Mouse (Mus musculus) hindbrain, embryonic 16.5 days (tissue): ENCODE results near the gene Nol11. TPM values are rescaled to one million over a fixed set of nuclear protein-coding genes. Genes with fewer than 3 reads are reported as not detected.

Source experiments
- ATAC-seq: fragments of 200-750 bp; cut with Nextera tagmentation; 2 replicates; pipeline ENCODE4 v1.8.0; 2017; ENCODE audit warnings: moderate TSS enrichment, moderate library complexity
- H3K27ac ChIP-seq: fragments of 300-500 bp; sonication (generic); 2 replicates; pipeline ENCODE4 v1.5.1; 2014; ENCODE audit warnings: low read depth, mild to moderate bottlenecking, control low read depth, low read length, moderate library complexity
- H3K27me3 ChIP-seq: fragments of 300-500 bp; sonication (generic); replicated peaks from 2 replicates; pipeline ENCODE4 v1.6.1; 2014; ENCODE audit warnings: low read length; ENCODE audit not compliant: control insufficient read depth, insufficient read depth
- H3K36me3 ChIP-seq: fragments of 300-500 bp; sonication (generic); 2 replicates; pipeline ENCODE4 v1.6.1; 2014; ENCODE audit warnings: mild to moderate bottlenecking, low read length, moderate library complexity, mixed read lengths; ENCODE audit not compliant: control insufficient read depth, insufficient read depth
- H3K4me1 ChIP-seq: fragments of 300-500 bp; sonication (generic); 2 replicates; pipeline ENCODE4 v1.6.1; 2014; ENCODE audit warnings: low read depth, low read length; ENCODE audit not compliant: control insufficient read depth, insufficient read depth
- H3K4me2 ChIP-seq: fragments of 300-500 bp; sonication (generic); 2 replicates; pipeline ENCODE4 v1.6.1; 2014; ENCODE audit warnings: mild to moderate bottlenecking, low read length, control low read depth, moderate library complexity
- H3K4me3 ChIP-seq: fragments of 300-500 bp; sonication (generic); 2 replicates; pipeline ENCODE4 v1.5.1; 2014; ENCODE audit warnings: mild to moderate bottlenecking, low read length, control low read depth, moderate library complexity
- H3K9ac ChIP-seq: fragments of 300-500 bp; sonication (generic); 2 replicates; pipeline ENCODE4 v1.6.1; 2014; ENCODE audit warnings: low read depth, mild to moderate bottlenecking, control low read depth, low read length, moderate library complexity
- H3K9me3 ChIP-seq: fragments of 300-500 bp; sonication (generic); 2 replicates; pipeline ENCODE4 v1.6.1; 2014; ENCODE audit warnings: mild to moderate bottlenecking, low read length, moderate library complexity; ENCODE audit not compliant: control insufficient read depth
- WGBS: fragments of 180-500 bp; shearing (Covaris S2); extraction: QIAGEN DNeasy Blood & Tissue Kit; methylation state at CpG from one replicate; pipeline ENCODE4 v1.1.7; 2014; 5-methylcytosine and 5-hydroxymethylcytosine counted together
- polyA plus RNA-seq: library from polyadenylated mRNA; unstranded; fragments of >200 nt; fragmentation: Nextera tagmentation; extraction: Ambion mirVana; gene quantifications from 2 replicates; pipeline ENCODE4 v1.2.1, GENCODE M21; 2015

Gene Nol11
- polyA plus RNA-seq, 1 experiment from 2014 or later: 41.9 TPM

DNA sequence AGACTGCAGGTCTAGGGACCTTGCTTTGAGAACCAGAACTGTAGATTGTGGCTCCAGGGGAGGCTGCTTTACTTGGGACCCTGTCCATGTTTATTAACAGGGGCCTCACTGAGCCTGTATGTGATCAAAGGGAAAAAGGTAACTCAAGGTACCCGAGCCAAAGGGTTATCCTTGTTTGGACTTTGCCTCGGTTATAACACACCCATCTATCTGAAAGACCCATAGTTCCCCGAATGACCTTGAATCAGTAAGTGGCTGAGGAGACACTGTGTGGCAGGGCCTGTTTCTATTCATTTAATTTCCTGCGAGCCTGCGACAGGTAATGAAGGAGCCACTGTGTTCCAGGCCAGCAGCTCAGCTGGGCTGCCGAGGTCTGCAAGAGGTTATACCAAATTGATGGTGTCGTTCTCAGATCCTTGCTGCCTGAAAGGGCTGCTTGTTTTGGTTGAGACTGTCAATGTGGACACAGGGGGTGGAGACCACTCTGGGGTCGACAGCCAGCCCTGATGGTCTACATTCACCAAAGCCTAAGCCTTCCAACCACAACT, 34.6 kb upstream of the Nol11 start:
- Histone ChIP-seq H3K9me3 (no peaks in the 10 kb centered on the region), H3K4me2 (no peak overlapping the region), H3K4me1 (no peaks in the 10 kb centered on the region; the same call in 1 of the 2 replicates), H3K27ac (0 out of 2 replicates have a peak overlapping the region, but pooled peaks have one; percentile 23), H3K36me3 (no peaks in the 10 kb centered on the region; the same call in 1 of the 2 replicates), H3K27me3 (no peaks in the 10 kb centered on the region), H3K9ac (no peak overlapping the region), H3K4me3 (no peak overlapping the region)
- no peak for ATAC-seq
- 78% methylated on average over 8 of the region's 8 CpGs for WGBS

- Histone ChIP-seq H3K4me1 (no peaks in the 10 kb centered on the region; the same call in 1 of the 2 replicates), H3K4me2 (no peak overlapping the region), H3K9me3 (no peaks in the 10 kb centered on the region), H3K27ac (no peak overlapping the region), H3K36me3 (no peaks in the 10 kb centered on the region; the same call in 1 of the 2 replicates), H3K9ac (no peak overlapping the region), H3K27me3 (no peaks in the 10 kb centered on the region), H3K4me3 (no peak overlapping the region)
- WGBS: 70% methylated on average over 1 of the region's 1 CpGs
- no peak for ATAC-seq
Measured at GRCm38 (mm10) chr11:107223169-107223561, 34.0 kb upstream of the Nol11 start.

DNA sequence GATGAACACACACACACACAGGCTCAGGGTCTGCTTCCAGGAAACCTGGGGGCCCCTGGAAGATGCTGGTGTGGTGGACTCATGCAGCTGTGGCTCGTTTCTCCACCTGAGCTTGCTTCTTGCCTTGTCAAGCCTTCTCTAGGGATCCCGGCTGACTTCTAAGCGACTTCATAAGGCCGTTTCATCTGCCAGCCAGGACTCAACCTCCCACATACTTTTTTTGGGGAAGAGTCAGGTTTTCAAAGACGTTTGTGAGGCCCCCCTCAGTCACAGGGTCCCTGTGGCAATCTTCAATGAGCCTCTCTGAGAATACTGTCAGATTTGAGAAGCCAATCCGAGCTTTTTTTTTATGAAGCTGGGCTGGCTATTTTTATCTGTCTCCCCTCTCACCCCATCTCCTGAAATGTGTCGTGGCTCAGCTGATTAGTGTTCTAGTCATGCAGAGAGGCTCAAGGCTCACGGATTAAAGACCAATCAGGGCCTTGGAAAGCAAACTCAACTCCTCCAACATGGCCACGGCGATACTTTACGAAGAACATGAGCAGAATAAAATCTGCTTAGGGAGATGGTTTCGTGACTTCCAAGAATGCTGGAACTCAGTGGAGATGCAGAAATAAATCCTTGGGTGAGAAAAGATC, 33.5 kb upstream of the Nol11 start:
- H3K4me3 ChIP-seq: no peak overlapping the region
- H3K27ac ChIP-seq: peak overlapping the region; percentile 29; the same call in 1 of the 2 replicates
- no peak for ATAC-seq
- WGBS: 60% methylated on average over 12 of the region's 12 CpGs
- H3K9ac ChIP-seq: no peak overlapping the region
- H3K4me2 ChIP-seq: no peak overlapping the region
- H3K36me3 ChIP-seq: no peaks in the 10 kb centered on the region
- H3K9me3 ChIP-seq: no peaks in the 10 kb centered on the region
- no peaks in the 10 kb centered on the region for H3K27me3 ChIP-seq
- H3K4me1 ChIP-seq: no peaks in the 10 kb centered on the region; the same call in 1 of the 2 replicates

GRCm38 (mm10) chr11:107215111-107215510, 25.9 kb upstream of the Nol11 start:
- no peak overlapping the region for H3K9ac ChIP-seq
- no peak overlapping the region for H3K4me2 ChIP-seq
- ATAC-seq: no peak
- no peak overlapping the region for H3K4me3 ChIP-seq
- H3K27ac ChIP-seq: no peak overlapping the region
- no peaks in the 10 kb centered on the region for H3K4me1 ChIP-seq
- H3K27me3 ChIP-seq: no peaks in the 10 kb centered on the region
- H3K36me3 ChIP-seq: no peaks in the 10 kb centered on the region
- no peaks in the 10 kb centered on the region for H3K9me3 ChIP-seq
- WGBS: 89% methylated on average over 9 of the region's 9 CpGs

DNA sequence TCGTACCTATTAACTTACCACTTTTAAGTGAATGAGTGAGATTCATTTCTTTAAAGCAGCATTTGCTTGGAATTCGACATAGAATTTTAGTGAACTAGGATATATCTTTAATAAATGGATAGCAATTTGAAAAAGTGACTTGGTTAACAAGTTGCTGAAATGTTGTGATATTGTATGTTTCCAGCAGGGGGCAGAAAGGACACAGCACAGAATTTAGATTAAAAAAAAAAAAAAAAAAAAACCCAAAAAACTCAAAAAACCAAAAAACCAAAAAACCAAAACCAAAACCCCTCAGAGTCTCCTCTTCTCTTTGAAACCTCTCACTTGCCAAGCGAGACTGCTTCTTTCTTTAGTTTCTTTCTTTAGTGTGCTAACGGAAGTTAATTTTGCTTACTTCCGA, 24.6 kb upstream of the Nol11 start:
- Histone ChIP-seq H3K27me3 (no peaks in the 10 kb centered on the region), H3K9ac (no peak overlapping the region), H3K4me3 (no peak overlapping the region), H3K4me1 (no peaks in the 10 kb centered on the region), H3K27ac (no peak overlapping the region), H3K9me3 (no peaks in the 10 kb centered on the region), H3K36me3 (no peaks in the 10 kb centered on the region), H3K4me2 (no peak overlapping the region)
- ATAC-seq: no peak
- 82% methylated on average over 5 of the region's 5 CpGs for WGBS

DNA sequence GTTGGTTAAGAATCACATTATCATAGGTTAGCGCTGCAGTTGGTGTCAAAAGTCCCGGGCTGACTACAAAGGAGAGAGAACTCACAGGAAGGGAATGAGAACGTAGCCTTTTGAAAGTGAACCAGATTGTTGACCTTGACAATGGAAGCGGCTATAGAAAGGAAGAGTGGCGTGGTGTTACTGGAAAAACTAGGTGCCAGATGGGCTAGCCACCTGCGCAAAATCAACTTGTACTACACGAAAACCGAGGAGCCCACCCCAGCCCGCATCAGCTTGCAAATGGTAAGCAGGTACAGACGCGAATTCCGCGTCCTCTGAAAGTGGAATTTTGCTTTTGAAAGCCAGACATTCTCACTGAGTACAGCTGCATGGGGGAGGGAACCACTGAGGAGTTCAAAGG, 20.6 kb upstream of the Nol11 start:
- Histone ChIP-seq H3K27me3 (no peaks in the 10 kb centered on the region), H3K36me3 (no peaks in the 10 kb centered on the region), H3K9ac (no peak overlapping the region), H3K4me1 (no peaks in the 10 kb centered on the region), H3K4me3 (no peak overlapping the region), H3K4me2 (no peak overlapping the region), H3K9me3 (no peaks in the 10 kb centered on the region), H3K27ac (no peak overlapping the region)
- WGBS: 83% methylated on average over 13 of the region's 13 CpGs
- ATAC-seq: no peak

DNA sequence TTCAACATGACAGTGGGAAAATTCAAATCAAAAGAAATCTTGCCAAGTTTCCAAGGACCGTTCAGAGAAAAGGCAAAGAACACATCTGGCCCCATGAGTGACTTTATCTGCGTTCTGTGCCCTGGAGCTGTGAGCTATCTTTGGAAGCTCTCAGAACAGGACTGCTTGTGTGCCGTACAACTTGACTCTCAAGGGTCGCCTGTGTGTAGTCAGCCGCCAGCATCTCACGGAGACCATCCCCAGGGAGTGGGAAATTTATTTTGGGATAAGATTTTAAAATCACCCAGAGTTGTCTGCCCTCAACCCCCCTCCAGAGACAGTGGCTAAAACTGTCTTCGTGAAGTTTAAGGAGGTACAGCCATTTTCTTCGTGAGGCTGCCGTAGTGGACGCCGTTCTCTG, 12.6 kb upstream of the Nol11 start:
- Histone ChIP-seq H3K4me1 (no peaks in the 10 kb centered on the region), H3K36me3 (no peaks in the 10 kb centered on the region), H3K9ac (no peak overlapping the region), H3K27me3 (no peaks in the 10 kb centered on the region), H3K4me2 (no peak overlapping the region), H3K4me3 (no peak overlapping the region), H3K9me3 (no peaks in the 10 kb centered on the region), H3K27ac (no peak overlapping the region)
- WGBS: 89% methylated on average over 11 of the region's 11 CpGs
- ATAC-seq: no peak

DNA sequence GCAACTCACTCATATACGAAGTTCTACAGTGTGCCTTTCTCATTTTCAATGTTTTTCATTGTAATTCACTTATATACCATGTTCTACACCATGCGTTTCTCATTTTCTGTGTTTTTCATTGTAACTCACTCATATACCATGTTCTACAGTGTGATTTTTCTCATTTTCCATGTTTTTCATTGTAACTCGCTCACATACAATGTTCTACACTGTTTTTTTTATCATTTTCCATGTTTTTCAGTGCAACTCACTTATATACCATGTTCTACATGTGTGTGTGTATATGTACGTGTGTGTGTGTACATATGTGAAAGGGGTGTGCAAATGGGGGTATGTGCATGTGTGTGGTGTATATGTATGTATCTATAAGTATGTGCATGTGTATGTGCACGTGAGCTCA, 10.1 kb upstream of the Nol11 start:
- 84% methylated on average over 5 of the region's 5 CpGs for WGBS

GRCm38 (mm10) chr11:107195334-107195733, 6.2 kb upstream of the Nol11 start:
- no peaks in the 10 kb centered on the region for H3K9me3 ChIP-seq
- H3K36me3 ChIP-seq: no peaks in the 10 kb centered on the region
- H3K4me3 ChIP-seq: no peak overlapping the region
- WGBS: 57% methylated on average over 2 of the region's 2 CpGs
- H3K9ac ChIP-seq: no peak overlapping the region
- H3K27ac ChIP-seq: no peak overlapping the region
- H3K4me2 ChIP-seq: no peak overlapping the region
- H3K4me1 ChIP-seq: no peaks in the 10 kb centered on the region
- no peaks in the 10 kb centered on the region for H3K27me3 ChIP-seq
- ATAC-seq: no peak

More for the DNA sequence above, 10.1 kb upstream of the Nol11 start:
- Histone ChIP-seq H3K4me1 (no peaks in the 10 kb centered on the region), H3K27ac (no peak overlapping the region), H3K36me3 (no peaks in the 10 kb centered on the region), H3K9ac (no peak overlapping the region), H3K4me2 (no peak overlapping the region), H3K9me3 (no peaks in the 10 kb centered on the region), H3K27me3 (no peaks in the 10 kb centered on the region), H3K4me3 (no peak overlapping the region)
- no peak for ATAC-seq
